Mouse (Mus musculus) myocyte (in vitro differentiated cells): Measurements from ENCODE around the gene Pam.

Experiments
- MYOD1 ChIP-seq, 3 experiments: IDR thresholded peaks; one replicate each; pipeline ENCODE4 v1.6.1; 2011; ENCODE audit warnings: control low read depth in 2 of 3, low read depth in 2 of 3, mild to moderate bottlenecking in 2 of 3, moderate library complexity in 1 of 3; ENCODE audit not compliant: insufficient read length in 2 of 3, control insufficient read depth in 1 of 3
- POLR2AphosphoS2 ChIP-seq: IDR thresholded peaks from one replicate; pipeline ENCODE4 v1.6.1; 2011; ENCODE audit warnings: low read depth, control low read depth; ENCODE audit not compliant: insufficient read length
- USF1 ChIP-seq: IDR thresholded peaks from one replicate; pipeline ENCODE4 v1.6.1; 2011; ENCODE audit warnings: low read depth, mild to moderate bottlenecking, control low read depth, moderate library complexity

- no peak for TF ChIP-seq POLR2AphosphoS2
- TF ChIP-seq MYOD1 (IDR thresholded peaks at IDR 0.05; ENCODE audit: control insufficient read depth in 1 of 3, insufficient read length in 2 of 3, low read depth in 2 of 3) = no peak
- no peak for TF ChIP-seq USF1
These were observed 191.5 kb downstream of the Pam start for GRCm38 (mm10) chr1:97903912-97904460.
